Comparison of ENCODE assay signal across 10 mouse cellular contexts in genomic region chr12:82374020-82374419, GRCm38 (mm10).
DNase-seq lines count a peak whose midpoint lies in the region; ATAC-seq and TF ChIP-seq lines count a peak whose summit lies in the region.
"Had no signal": no experiment of that assay in that cellular context is flagged by ENCODE, and none has a peak within 500 bp of the region (broad histone marks: within the 10 kb centered on the region; RNA-seq: fewer than 3 reads in every experiment).

No protein-coding gene starts in this region.

- no peaks in the 10 kb centered on the region for H3K36me3 ChIP-seq in kidney, adult 2 months (ENCODE audit: control insufficient read depth, insufficient read depth, low read length)
- no peaks in the 10 kb centered on the region for H3K36me3 ChIP-seq in testis, adult 2 months (ENCODE audit: control insufficient read depth, insufficient read depth, low read length)
- 0 out of 2 replicates have a peak, but pooled peaks cover 2% of the 10 kb centered on the region for H3K36me3 ChIP-seq in forebrain, postnatal 0 days (ENCODE audit: insufficient read depth)
- H3K36me3 ChIP-seq: liver, embryonic 13.5 days had no signal

- peaks cover 6% of the 10 kb centered on the region; the same call in 1 of the 2 replicates for H3K4me1 ChIP-seq in kidney, adult 2 months (ENCODE audit: control insufficient read depth, insufficient read depth, low read length)
- H3K4me1 ChIP-seq in testis, adult 2 months (ENCODE audit: control insufficient read depth, insufficient read depth, low read length) = no peaks in the 10 kb centered on the region
- peaks cover 18% of the 10 kb centered on the region for H3K4me1 ChIP-seq in forebrain, postnatal 0 days (ENCODE audit: insufficient read depth)

- H3K4me2 ChIP-seq in forebrain, postnatal 0 days (ENCODE audit: low read depth) = 0 out of 2 replicates have a peak overlapping the region, but pooled peaks have one; percentile 18
- H3K4me2 ChIP-seq: liver, embryonic 13.5 days had no signal

- H3K4me3 ChIP-seq in kidney, adult 2 months (ENCODE audit: insufficient read depth, low read depth, low read length) = no peak overlapping the region
- no peak overlapping the region for H3K4me3 ChIP-seq in testis, adult 2 months (ENCODE audit: control insufficient read depth, low read depth, low read length)
- H3K4me3 ChIP-seq in forebrain, postnatal 0 days (ENCODE audit: low read depth, low read length) = no peak overlapping the region
- H3K4me3 ChIP-seq: liver, embryonic 13.5 days had no signal

- TF ChIP-seq CTCF in kidney, adult 2 months (conservative IDR thresholded peaks at IDR 0.05; ENCODE audit: insufficient read depth, insufficient read length, low read depth, low read length) = no peak
- TF ChIP-seq CTCF in testis, adult 2 months (IDR thresholded peaks at IDR 0.05; ENCODE audit: control insufficient read depth, insufficient read depth, insufficient replicate concordance, low read depth, low read length) = no peak
- TF ChIP-seq CTCF in forebrain, postnatal 0 days (IDR thresholded peaks at IDR 0.05; ENCODE audit: low read depth) = no peak

- TF ChIP-seq POLR2A in kidney, adult 2 months (IDR thresholded peaks at IDR 0.05; ENCODE audit: low read depth, low read length) = no peak
- TF ChIP-seq POLR2A in testis, adult 2 months (IDR thresholded peaks at IDR 0.05; ENCODE audit: control insufficient read depth, low read depth, low read length) = no peak

- peak; percentile 82 for ATAC-seq in forebrain, postnatal 0 days

- H3K9ac ChIP-seq in forebrain, postnatal 0 days = no peak overlapping the region
- H3K9ac ChIP-seq: liver, embryonic 13.5 days had no signal

- DNase-seq in kidney, adult 2 months = peak; percentile 28
- no peak for DNase-seq in kidney, postnatal 36 days
- no peak for DNase-seq in testis, postnatal 10 days (ENCODE audit: low spot score)
- peak; percentile 55 for DNase-seq in forebrain, postnatal 0 days
- peak; percentile 53 for DNase-seq in telencephalon, adult 2 months (ENCODE audit: low read depth, low spot score)
- DNase-seq in thymus, postnatal 4 days = no peak
- DNase-seq in cerebellum, postnatal 4 days (ENCODE audit: low spot score in 2 of 2) = no peak
- DNase-seq: embryo, embryonic 11 days; liver, embryonic 13.5 days had no signal

- no peaks in the 10 kb centered on the region for H3K27me3 ChIP-seq in kidney, adult 2 months (replicated peaks; ENCODE audit: control insufficient read depth, insufficient read depth, low read length)
- H3K27me3 ChIP-seq in testis, adult 2 months (ENCODE audit: control insufficient read depth, insufficient read depth, low read length) = no peaks in the 10 kb centered on the region
- H3K27me3 ChIP-seq in forebrain, postnatal 0 days (ENCODE audit: insufficient read depth, low read length) = no peaks in the 10 kb centered on the region
- H3K27me3 ChIP-seq: liver, embryonic 13.5 days had no signal

- H3K9me3 ChIP-seq in forebrain, postnatal 0 days (ENCODE audit: low read length) = no peaks in the 10 kb centered on the region
- H3K9me3 ChIP-seq: liver, embryonic 13.5 days had no signal

- peak overlapping the region; percentile 37; the same call in 1 of the 2 replicates for H3K27ac ChIP-seq in kidney, adult 2 months (ENCODE audit: insufficient read depth, low read depth, low read length)
- peak overlapping the region; percentile 54; the same call in 1 of the 2 replicates for H3K27ac ChIP-seq in testis, adult 2 months (ENCODE audit: control insufficient read depth, insufficient read depth, low read depth, low read length)
- peak overlapping the region; percentile 64 for H3K27ac ChIP-seq in forebrain, postnatal 0 days (ENCODE audit: low read depth, low read length)
- H3K27ac ChIP-seq: liver, embryonic 13.5 days had no signal

Comparison
In these comparisons a context has a peak if more than half of its experiments do, and no peak if none do; other contexts are left out.
1. DNase-seq: peak in kidney, adult 2 months (single experiment), forebrain, postnatal 0 days (single experiment) and telencephalon, adult 2 months (single experiment); none in kidney, postnatal 36 days (0 of 2), testis, postnatal 10 days (single experiment), thymus, postnatal 4 days (single experiment) and cerebellum, postnatal 4 days (0 of 2).
2. Peak in every context shown above with its lines, with median percentiles within 50 percentile points of each other: H3K27ac ChIP-seq.